Mouse (Mus musculus) myocyte (in vitro differentiated cells): ENCODE measurements around the gene Sdhaf3. TPM values are rescaled to one million over a fixed set of nuclear protein-coding genes. Genes with fewer than 3 reads are reported as not detected.

ENCODE experiments used
- H3K27me3 ChIP-seq: one replicate; pipeline ENCODE4 v1.6.1; 2011; ENCODE audit not compliant: control insufficient read depth, insufficient read depth, insufficient read length
- H3K36me3 ChIP-seq: one replicate; pipeline ENCODE4 v1.6.1; 2011; ENCODE audit not compliant: control insufficient read depth, insufficient read depth
- H3K4me2 ChIP-seq: one replicate; pipeline ENCODE4 v1.6.1; 2011; ENCODE audit warnings: low read depth, control low read depth
- H3K4me3 ChIP-seq: one replicate; pipeline ENCODE4 v1.5.1; 2011; ENCODE audit warnings: mild to moderate bottlenecking, control low read depth, moderate library complexity
- H3K79me2 ChIP-seq: one replicate; pipeline ENCODE4 v1.6.1; 2011; ENCODE audit not compliant: control insufficient read depth, insufficient read depth
- H3ac ChIP-seq: one replicate; pipeline ENCODE4 v1.6.1; 2011; ENCODE audit not compliant: control insufficient read depth, insufficient read length
- CEBPB ChIP-seq: IDR thresholded peaks from 2 replicates; pipeline ENCODE4 v1.6.1; 2011; ENCODE audit warnings: mild to moderate bottlenecking, moderate library complexity; ENCODE audit not compliant: poor library complexity, insufficient read depth, severe bottlenecking
- E2F4 ChIP-seq: IDR thresholded peaks from one replicate; pipeline ENCODE4 v1.6.1; 2011; ENCODE audit warnings: mild to moderate bottlenecking, control low read depth, moderate library complexity; ENCODE audit not compliant: insufficient read depth
- MAX ChIP-seq: IDR thresholded peaks from one replicate; pipeline ENCODE4 v1.6.1; 2011; ENCODE audit warnings: low read depth, mild to moderate bottlenecking, control low read depth
- MYOD1 ChIP-seq, 3 experiments: IDR thresholded peaks; one replicate each; pipeline ENCODE4 v1.6.1; 2011; ENCODE audit warnings: control low read depth in 2 of 3, low read depth in 2 of 3, mild to moderate bottlenecking in 2 of 3, moderate library complexity in 1 of 3; ENCODE audit not compliant: insufficient read length in 2 of 3, control insufficient read depth in 1 of 3
- MYOG ChIP-seq, 3 experiments: IDR thresholded peaks; one replicate each; pipeline ENCODE4 v1.6.1; 2011; ENCODE audit warnings: control low read depth in 2 of 3, low read depth in 2 of 3, mild to moderate bottlenecking in 2 of 3; ENCODE audit not compliant: insufficient read length in 2 of 3, control insufficient read depth in 1 of 3, insufficient read depth in 1 of 3
- POLR2A ChIP-seq: IDR thresholded peaks from one replicate; pipeline ENCODE4 v1.6.1; 2011; ENCODE audit warnings: low read depth, mild to moderate bottlenecking, control low read depth, moderate library complexity; ENCODE audit not compliant: insufficient read length
- POLR2AphosphoS2 ChIP-seq: IDR thresholded peaks from one replicate; pipeline ENCODE4 v1.6.1; 2011; ENCODE audit warnings: low read depth, control low read depth; ENCODE audit not compliant: insufficient read length
- REST ChIP-seq: IDR thresholded peaks from one replicate; pipeline ENCODE4 v1.6.1; 2011; ENCODE audit warnings: mild to moderate bottlenecking, control low read depth, moderate library complexity; ENCODE audit not compliant: insufficient read depth, insufficient read length
- SRF ChIP-seq: IDR thresholded peaks from one replicate; pipeline ENCODE4 v1.6.1; 2011; ENCODE audit warnings: low read depth; ENCODE audit not compliant: control insufficient read depth, insufficient read length
- TCF12 ChIP-seq: IDR thresholded peaks from one replicate; pipeline ENCODE4 v1.6.1; 2011; ENCODE audit warnings: mild to moderate bottlenecking, control low read depth; ENCODE audit not compliant: poor library complexity, insufficient read depth, severe bottlenecking
- TCF3 ChIP-seq: IDR thresholded peaks from one replicate; pipeline ENCODE4 v1.6.1; 2011; ENCODE audit warnings: low read depth, control low read depth; ENCODE audit not compliant: insufficient read length
- USF1 ChIP-seq: IDR thresholded peaks from one replicate; pipeline ENCODE4 v1.6.1; 2011; ENCODE audit warnings: low read depth, mild to moderate bottlenecking, control low read depth, moderate library complexity
- polyA plus RNA-seq: library from polyadenylated mRNA; unstranded; fragments of >200 nt; fragmentation: generic; extraction: Trizol; gene quantifications from one replicate; pipeline ENCODE4 v1.2.1, GENCODE M21; 2012; ENCODE audit warnings: missing spikeins

Gene Sdhaf3
- polyA plus RNA-seq, 1 experiment, result 1.9 TPM

GRCm38 (mm10) chr6:7082054-7082453 is 126.2 kb downstream of the Sdhaf3 start:
- H3K27me3 ChIP-seq, result no peaks in the 10 kb centered on the region
- H3K4me3 ChIP-seq, result no peak overlapping the region
- TF ChIP-seq MYOD1 (IDR thresholded peaks at IDR 0.05; ENCODE audit: control insufficient read depth in 1 of 3, insufficient read length in 2 of 3, low read depth in 2 of 3) (no peak), POLR2AphosphoS2 (no peak), E2F4 (no peak), REST (no peak), CEBPB (no peak), USF1 (no peak), MAX (no peak), POLR2A (no peak), TCF12 (no peak), SRF (no peak), TCF3 (no peak), MYOG (IDR thresholded peaks at IDR 0.05; ENCODE audit: control insufficient read depth in 1 of 3, insufficient read depth in 1 of 3, insufficient read length in 2 of 3, low read depth in 2 of 3) (no peak)
- H3K79me2 ChIP-seq, result no peaks in the 10 kb centered on the region
- no peaks in the 10 kb centered on the region for H3K36me3 ChIP-seq
- H3ac ChIP-seq, result no peak overlapping the region
- H3K4me2 ChIP-seq, result no peak overlapping the region

GRCm38 (mm10) chr6:7082467-7083259 is 126.9 kb downstream of the Sdhaf3 start:
- Histone ChIP-seq H3K36me3 (no peaks in the 10 kb centered on the region), H3K4me3 (no peak overlapping the region), H3K4me2 (no peak overlapping the region), H3K79me2 (no peaks in the 10 kb centered on the region), H3K27me3 (no peaks in the 10 kb centered on the region), H3ac (no peak overlapping the region)
- TF ChIP-seq E2F4, result no peak

- TF ChIP-seq POLR2A, result no peak
- no peak for TF ChIP-seq TCF3
- no peak for TF ChIP-seq POLR2AphosphoS2
- TF ChIP-seq MAX, result no peak
- TF ChIP-seq MYOD1 (IDR thresholded peaks at IDR 0.05; ENCODE audit: control insufficient read depth in 1 of 3, insufficient read length in 2 of 3, low read depth in 2 of 3), result no peak
- TF ChIP-seq TCF12, result no peak
- TF ChIP-seq USF1, result no peak
- TF ChIP-seq MYOG (IDR thresholded peaks at IDR 0.05; ENCODE audit: control insufficient read depth in 1 of 3, insufficient read depth in 1 of 3, insufficient read length in 2 of 3, low read depth in 2 of 3), result no peak
- TF ChIP-seq E2F4, result no peak
- no peak for TF ChIP-seq SRF
- TF ChIP-seq REST, result no peak
- TF ChIP-seq CEBPB, result no peak
These were observed 127.9 kb downstream of the Sdhaf3 start for GRCm38 (mm10) chr6:7083661-7084060.

GRCm38 (mm10) chr6:7084370-7084769 is 128.6 kb downstream of the Sdhaf3 start:
- Histone ChIP-seq H3K4me2 (no peak overlapping the region), H3K36me3 (no peaks in the 10 kb centered on the region), H3K79me2 (no peaks in the 10 kb centered on the region), H3ac (no peak overlapping the region), H3K27me3 (no peaks in the 10 kb centered on the region), H3K4me3 (no peak overlapping the region)
- TF ChIP-seq SRF, result no peak
- no peak for TF ChIP-seq CEBPB
- TF ChIP-seq USF1, result no peak
- no peak for TF ChIP-seq TCF3
- no peak for TF ChIP-seq MYOG (IDR thresholded peaks at IDR 0.05; ENCODE audit: control insufficient read depth in 1 of 3, insufficient read depth in 1 of 3, insufficient read length in 2 of 3, low read depth in 2 of 3)
- no peak for TF ChIP-seq MYOD1 (IDR thresholded peaks at IDR 0.05; ENCODE audit: control insufficient read depth in 1 of 3, insufficient read length in 2 of 3, low read depth in 2 of 3)
- no peak for TF ChIP-seq E2F4

More at GRCm38 (mm10) chr6:7083661-7084060, 127.9 kb downstream of the Sdhaf3 start:
- Histone ChIP-seq H3K27me3 (no peaks in the 10 kb centered on the region), H3K4me2 (no peak overlapping the region), H3ac (no peak overlapping the region), H3K36me3 (no peaks in the 10 kb centered on the region), H3K4me3 (no peak overlapping the region), H3K79me2 (no peaks in the 10 kb centered on the region)

GRCm38 (mm10) chr6:7085506-7085905 is 129.7 kb downstream of the Sdhaf3 start:
- Histone ChIP-seq H3K79me2 (no peaks in the 10 kb centered on the region), H3K36me3 (no peaks in the 10 kb centered on the region), H3K27me3 (no peaks in the 10 kb centered on the region), H3K4me2 (no peak overlapping the region), H3ac (no peak overlapping the region), H3K4me3 (no peak overlapping the region)
- TF ChIP-seq POLR2AphosphoS2 (no peak), TCF12 (no peak), MYOG (IDR thresholded peaks at IDR 0.05; ENCODE audit: control insufficient read depth in 1 of 3, insufficient read depth in 1 of 3, insufficient read length in 2 of 3, low read depth in 2 of 3) (no peak), MYOD1 (IDR thresholded peaks at IDR 0.05; ENCODE audit: control insufficient read depth in 1 of 3, insufficient read length in 2 of 3, low read depth in 2 of 3) (no peak), MAX (no peak), USF1 (no peak), REST (no peak), CEBPB (no peak), E2F4 (no peak), TCF3 (no peak), POLR2A (no peak), SRF (no peak)
